Mouse (Mus musculus): Measurements from ENCODE around the gene Gtf3c6. TPM values are rescaled to one million over a fixed set of nuclear protein-coding genes. Genes with fewer than 3 reads are reported as not detected.

The Gtf3c6 gene
- polyA plus RNA-seq, 1 experiment from 2014 or later, result 71.7 TPM

- Histone ChIP-seq H3K4me3 (replicated peaks; ENCODE audit: low read length) (no peak overlapping the region), H3K9ac (no peak overlapping the region), H3K27ac (no peak overlapping the region), H3K36me3 (replicated peaks; ENCODE audit: control insufficient read depth, insufficient read depth) (peaks cover 22% of the 10 kb centered on the region), H3K9me3 (ENCODE audit: control insufficient read depth, low read length) (no peaks in the 10 kb centered on the region), H3K4me2 (replicated peaks) (no peak overlapping the region), H3K27me3 (ENCODE audit: control insufficient read depth, insufficient read depth, low read length) (no peaks in the 10 kb centered on the region), H3K4me1 (replicated peaks; ENCODE audit: control insufficient read depth, insufficient read depth, low read length) (no peaks in the 10 kb centered on the region)
- DNase-seq (ENCODE audit: low spot score), result no peak
- ATAC-seq (ENCODE audit: low FRiP score), result 0 out of 2 replicates have a peak, but pooled peaks have one; percentile 24
- WGBS, result 86% methylated on average over 3 of the region's 3 CpGs
These were observed 27.1 kb upstream of the Gtf3c6 start for GRCm38 (mm10) chr10:40284997-40285396.

DNA sequence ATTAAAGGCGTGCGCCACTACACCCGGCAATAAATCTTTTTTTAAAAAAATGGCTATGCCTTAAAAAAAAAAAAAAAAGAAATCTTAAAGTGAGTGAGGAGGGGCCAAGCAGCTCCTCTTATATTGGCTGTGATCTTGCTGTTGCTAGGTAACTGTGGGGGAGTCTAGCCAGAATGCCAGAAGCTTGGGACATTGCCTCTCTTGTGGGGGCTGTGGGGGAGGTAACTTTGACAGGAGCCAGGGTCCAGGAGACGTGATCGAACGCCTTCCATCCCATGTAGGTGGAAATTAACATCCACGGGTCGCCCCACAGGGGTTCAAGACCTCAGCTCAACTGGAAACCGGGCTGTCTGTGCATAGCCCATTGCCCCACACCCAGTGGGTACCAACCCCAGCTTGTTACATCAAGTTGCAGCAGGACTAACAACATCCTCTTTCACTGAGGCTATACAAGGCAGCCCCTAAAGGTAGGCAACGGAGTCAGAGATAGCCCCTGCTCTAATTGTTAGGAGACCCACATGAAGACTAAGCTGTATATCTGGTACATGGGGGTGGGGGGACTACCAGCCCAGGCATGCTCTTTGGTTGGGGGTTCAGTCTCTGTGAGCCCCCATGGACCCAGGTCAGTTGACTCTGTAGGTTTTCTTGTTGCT, 26.4 kb upstream of the Gtf3c6 start:
- Histone ChIP-seq H3K27me3 (ENCODE audit: control insufficient read depth, insufficient read depth, low read length) (no peaks in the 10 kb centered on the region), H3K9me3 (ENCODE audit: control insufficient read depth, low read length) (no peaks in the 10 kb centered on the region), H3K4me3 (replicated peaks; ENCODE audit: low read length) (no peak overlapping the region), H3K4me2 (replicated peaks) (no peak overlapping the region), H3K36me3 (replicated peaks; ENCODE audit: control insufficient read depth, insufficient read depth) (peaks cover 18% of the 10 kb centered on the region), H3K9ac (no peak overlapping the region), H3K27ac (no peak overlapping the region), H3K4me1 (replicated peaks; ENCODE audit: control insufficient read depth, insufficient read depth, low read length) (no peaks in the 10 kb centered on the region)
- ATAC-seq (ENCODE audit: low FRiP score) (peak; percentile 51; the same call in 1 of the 2 replicates), DNase-seq (ENCODE audit: low spot score) (no peak)
- 73% methylated on average over 10 of the region's 10 CpGs for WGBS

GRCm38 (mm10) chr10:40283636-40284035, 25.7 kb upstream of the Gtf3c6 start:
- no peaks in the 10 kb centered on the region for H3K4me1 ChIP-seq (replicated peaks; ENCODE audit: control insufficient read depth, insufficient read depth, low read length)
- H3K9me3 ChIP-seq (ENCODE audit: control insufficient read depth, low read length), result no peaks in the 10 kb centered on the region
- DNase-seq (ENCODE audit: low spot score) (no peak), ATAC-seq (ENCODE audit: low FRiP score) (no peak)
- H3K4me3 ChIP-seq (replicated peaks; ENCODE audit: low read length), result no peak overlapping the region
- H3K4me2 ChIP-seq (replicated peaks), result no peak overlapping the region
- H3K27ac ChIP-seq, result no peak overlapping the region
- H3K36me3 ChIP-seq (replicated peaks; ENCODE audit: control insufficient read depth, insufficient read depth), result peaks cover 17% of the 10 kb centered on the region
- H3K9ac ChIP-seq, result no peak overlapping the region
- 93% methylated on average over 9 of the region's 9 CpGs for WGBS
- no peaks in the 10 kb centered on the region for H3K27me3 ChIP-seq (ENCODE audit: control insufficient read depth, insufficient read depth, low read length)

DNA sequence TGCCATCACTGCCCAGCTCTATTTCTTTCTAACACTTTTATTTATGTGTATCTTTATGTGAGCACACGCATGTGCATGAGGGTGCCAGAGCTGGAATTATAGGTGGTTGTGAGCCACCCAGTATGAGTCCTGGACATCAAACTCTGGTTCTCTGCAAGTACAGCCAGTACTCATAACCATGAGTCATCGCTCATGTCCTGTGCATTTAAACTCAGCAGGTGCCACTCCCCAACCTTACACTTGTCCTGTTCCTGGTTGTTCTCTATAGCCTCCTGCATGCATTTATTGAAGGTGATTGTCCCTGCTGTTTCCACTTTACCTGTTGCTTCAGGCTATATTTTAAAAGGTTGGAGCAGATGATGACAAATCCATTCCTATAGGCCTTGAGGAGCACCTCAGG, 23.7 kb upstream of the Gtf3c6 start:
- Histone ChIP-seq H3K9me3 (ENCODE audit: control insufficient read depth, low read length) (no peaks in the 10 kb centered on the region), H3K27me3 (ENCODE audit: control insufficient read depth, insufficient read depth, low read length) (no peaks in the 10 kb centered on the region), H3K27ac (no peak overlapping the region), H3K9ac (no peak overlapping the region), H3K4me3 (replicated peaks; ENCODE audit: low read length) (no peak overlapping the region), H3K4me1 (replicated peaks; ENCODE audit: control insufficient read depth, insufficient read depth, low read length) (no peaks in the 10 kb centered on the region), H3K36me3 (replicated peaks; ENCODE audit: control insufficient read depth, insufficient read depth) (peaks cover 11% of the 10 kb centered on the region), H3K4me2 (replicated peaks) (no peak overlapping the region)
- WGBS, result 100% methylated on average over 2 of the region's 2 CpGs
- ATAC-seq (ENCODE audit: low FRiP score), result no peak
- DNase-seq (ENCODE audit: low spot score), result no peak

- Histone ChIP-seq H3K36me3 (replicated peaks; ENCODE audit: control insufficient read depth, insufficient read depth) (no peaks in the 10 kb centered on the region), H3K27me3 (ENCODE audit: control insufficient read depth, insufficient read depth, low read length) (no peaks in the 10 kb centered on the region), H3K9ac (no peak overlapping the region), H3K4me1 (replicated peaks; ENCODE audit: control insufficient read depth, insufficient read depth, low read length) (no peaks in the 10 kb centered on the region), H3K9me3 (ENCODE audit: control insufficient read depth, low read length) (no peaks in the 10 kb centered on the region), H3K4me3 (replicated peaks; ENCODE audit: low read length) (no peak overlapping the region), H3K27ac (no peak overlapping the region), H3K4me2 (replicated peaks) (no peak overlapping the region)
- ATAC-seq (ENCODE audit: low FRiP score) (no peak), DNase-seq (ENCODE audit: low spot score) (no peak)
- 81% methylated on average over 5 of the region's 5 CpGs for WGBS
These were observed 20.4 kb upstream of the Gtf3c6 start for GRCm38 (mm10) chr10:40278317-40278716.

GRCm38 (mm10) chr10:40275991-40276390, 18.1 kb upstream of the Gtf3c6 start:
- Histone ChIP-seq H3K4me3 (replicated peaks; ENCODE audit: low read length) (no peak overlapping the region), H3K27ac (no peak overlapping the region), H3K4me1 (replicated peaks; ENCODE audit: control insufficient read depth, insufficient read depth, low read length) (no peaks in the 10 kb centered on the region), H3K27me3 (ENCODE audit: control insufficient read depth, insufficient read depth, low read length) (no peaks in the 10 kb centered on the region), H3K9me3 (ENCODE audit: control insufficient read depth, low read length) (no peaks in the 10 kb centered on the region), H3K9ac (no peak overlapping the region), H3K36me3 (replicated peaks; ENCODE audit: control insufficient read depth, insufficient read depth) (no peaks in the 10 kb centered on the region), H3K4me2 (replicated peaks) (no peak overlapping the region)
- WGBS, result 66% methylated on average over 7 of the region's 7 CpGs
- DNase-seq (ENCODE audit: low spot score) (no peak), ATAC-seq (ENCODE audit: low FRiP score) (no peak)

DNA sequence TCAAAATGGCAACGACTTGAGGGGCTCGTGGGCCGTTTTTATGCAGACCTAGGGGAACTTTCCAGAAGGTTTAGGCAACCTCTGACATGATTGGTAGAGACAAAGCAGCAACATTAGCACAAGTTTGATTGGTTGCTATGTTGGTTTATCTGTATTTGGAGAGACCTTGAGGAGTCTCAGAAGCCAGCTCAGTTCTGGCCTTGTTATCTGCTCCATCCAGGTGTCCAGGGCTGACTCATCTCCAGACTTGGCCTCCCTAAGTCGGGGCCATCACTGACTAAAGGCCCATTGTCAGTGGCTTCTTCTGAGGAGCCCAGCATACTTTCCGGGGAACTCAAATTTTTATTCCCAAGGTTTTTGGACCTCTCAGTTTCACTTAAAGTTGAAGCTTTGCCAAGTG, 16.0 kb upstream of the Gtf3c6 start:
- Histone ChIP-seq H3K9me3 (ENCODE audit: control insufficient read depth, low read length) (no peaks in the 10 kb centered on the region), H3K4me3 (replicated peaks; ENCODE audit: low read length) (no peak overlapping the region), H3K27me3 (ENCODE audit: control insufficient read depth, insufficient read depth, low read length) (no peaks in the 10 kb centered on the region), H3K4me2 (replicated peaks) (no peak overlapping the region), H3K27ac (no peak overlapping the region), H3K9ac (no peak overlapping the region), H3K4me1 (replicated peaks; ENCODE audit: control insufficient read depth, insufficient read depth, low read length) (no peaks in the 10 kb centered on the region), H3K36me3 (replicated peaks; ENCODE audit: control insufficient read depth, insufficient read depth) (no peaks in the 10 kb centered on the region)
- ATAC-seq (ENCODE audit: low FRiP score) (no peak), DNase-seq (ENCODE audit: low spot score) (no peak)
- 85% methylated on average over 5 of the region's 5 CpGs for WGBS

- no peak for DNase-seq (ENCODE audit: low spot score)
- Histone ChIP-seq H3K27ac (no peak overlapping the region), H3K4me1 (replicated peaks; ENCODE audit: control insufficient read depth, insufficient read depth, low read length) (no peaks in the 10 kb centered on the region), H3K9me3 (ENCODE audit: control insufficient read depth, low read length) (no peaks in the 10 kb centered on the region), H3K27me3 (ENCODE audit: control insufficient read depth, insufficient read depth, low read length) (no peaks in the 10 kb centered on the region), H3K9ac (no peak overlapping the region), H3K4me2 (replicated peaks) (no peak overlapping the region), H3K36me3 (replicated peaks; ENCODE audit: control insufficient read depth, insufficient read depth) (no peaks in the 10 kb centered on the region), H3K4me3 (replicated peaks; ENCODE audit: low read length) (no peak overlapping the region)
- no peak for ATAC-seq (ENCODE audit: low FRiP score)
- WGBS, result 90% methylated on average over 3 of the region's 3 CpGs
These were observed 13.3 kb upstream of the Gtf3c6 start for GRCm38 (mm10) chr10:40271216-40271615.

- no peak for DNase-seq (ENCODE audit: low spot score)
- no peak overlapping the region for H3K27ac ChIP-seq
- WGBS, result 89% methylated on average over 3 of the region's 3 CpGs
- H3K36me3 ChIP-seq (replicated peaks; ENCODE audit: control insufficient read depth, insufficient read depth), result no peaks in the 10 kb centered on the region
- H3K9me3 ChIP-seq (ENCODE audit: control insufficient read depth, low read length), result no peaks in the 10 kb centered on the region
- H3K4me2 ChIP-seq (replicated peaks), result no peak overlapping the region
- H3K27me3 ChIP-seq (ENCODE audit: control insufficient read depth, insufficient read depth, low read length), result no peaks in the 10 kb centered on the region
- ATAC-seq (ENCODE audit: low FRiP score), result no peak
- H3K9ac ChIP-seq, result no peak overlapping the region
- no peak overlapping the region for H3K4me3 ChIP-seq (replicated peaks; ENCODE audit: low read length)
- H3K4me1 ChIP-seq (replicated peaks; ENCODE audit: control insufficient read depth, insufficient read depth, low read length), result no peaks in the 10 kb centered on the region
These were observed 7.0 kb upstream of the Gtf3c6 start for GRCm38 (mm10) chr10:40264920-40265319.

DNA sequence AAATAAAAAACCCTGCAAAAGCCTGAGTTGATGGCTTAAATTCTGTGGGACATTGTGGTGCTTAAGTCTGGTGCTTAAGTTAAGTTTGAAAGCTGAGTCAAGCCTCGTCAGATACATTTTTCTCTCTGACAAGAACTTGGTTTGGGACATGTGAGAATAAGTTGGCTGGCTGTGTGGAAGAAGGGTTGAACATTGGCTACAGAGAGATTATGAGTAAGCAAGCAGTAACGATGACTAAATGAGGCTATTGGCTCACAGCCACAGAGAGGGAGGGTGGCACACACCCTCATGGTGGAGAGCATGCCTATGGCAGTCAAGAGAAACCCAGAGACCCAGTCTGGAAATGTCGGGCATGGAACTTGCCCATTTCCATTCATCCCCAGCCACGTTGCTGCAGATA, 5.8 kb upstream of the Gtf3c6 start:
- Histone ChIP-seq H3K4me2 (replicated peaks) (no peak overlapping the region), H3K4me1 (replicated peaks; ENCODE audit: control insufficient read depth, insufficient read depth, low read length) (0 out of 2 replicates have a peak, but pooled peaks cover 2% of the 10 kb centered on the region), H3K9me3 (ENCODE audit: control insufficient read depth, low read length) (no peaks in the 10 kb centered on the region), H3K9ac (no peak overlapping the region), H3K36me3 (replicated peaks; ENCODE audit: control insufficient read depth, insufficient read depth) (no peaks in the 10 kb centered on the region), H3K27ac (no peak overlapping the region), H3K4me3 (replicated peaks; ENCODE audit: low read length) (no peak overlapping the region), H3K27me3 (ENCODE audit: control insufficient read depth, insufficient read depth, low read length) (no peaks in the 10 kb centered on the region)
- 83% methylated on average over 4 of the region's 4 CpGs for WGBS
- DNase-seq (ENCODE audit: low spot score) (no peak), ATAC-seq (ENCODE audit: low FRiP score) (no peak)
